In genomic region chr5:113830292-113830643, GRCm38 (mm10) we compare ENCODE assay signal across 8 mouse cellular contexts. TPM values are rescaled to one million over a fixed set of nuclear protein-coding genes. Genes with fewer than 3 reads are reported as not detected.
A peak's percentile ranks its signal among the peaks of the same experiment; 100 is the strongest.
DNase-seq lines count a peak whose midpoint lies in the region; ATAC-seq lines count a peak whose summit lies in the region.

No protein-coding gene starts in this region.

- 31% methylated on average over 10 of the region's 10 CpGs for WGBS in heart, embryonic 11.5 days (ENCODE audit: insufficient replicate concordance)
- WGBS in liver, embryonic 15.5 days (ENCODE audit: insufficient replicate concordance) = 7% methylated on average over 10 of the region's 10 CpGs
- WGBS in midbrain, embryonic 14.5 days = 81% methylated on average over 10 of the region's 10 CpGs

- H3K9ac ChIP-seq in heart, embryonic 11.5 days (ENCODE audit: low read depth, low read length) = no peak overlapping the region
- H3K9ac ChIP-seq in liver, embryonic 15.5 days = no peak overlapping the region
- no peak overlapping the region for H3K9ac ChIP-seq in midbrain, embryonic 14.5 days (replicated peaks; ENCODE audit: low read length)

- no peak overlapping the region for H3K4me2 ChIP-seq in heart, embryonic 11.5 days
- H3K4me2 ChIP-seq in liver, embryonic 15.5 days = peak overlapping the region; percentile 59
- no peak overlapping the region for H3K4me2 ChIP-seq in midbrain, embryonic 14.5 days (ENCODE audit: low read length)

- no peaks in the 10 kb centered on the region for H3K9me3 ChIP-seq in heart, embryonic 11.5 days (replicated peaks; ENCODE audit: control insufficient read depth, low read length)
- H3K9me3 ChIP-seq in liver, embryonic 15.5 days (replicated peaks) = no peaks in the 10 kb centered on the region
- H3K9me3 ChIP-seq in midbrain, embryonic 14.5 days (ENCODE audit: control insufficient read depth, low read length) = no peaks in the 10 kb centered on the region

- ATAC-seq in heart, embryonic 11.5 days (replicated peaks; ENCODE audit: insufficient number of reproducible peaks, low FRiP score, low TSS enrichment) = no peak
- peak; percentile 50 for ATAC-seq in liver, embryonic 15.5 days (ENCODE audit: insufficient read depth)
- ATAC-seq in midbrain, embryonic 14.5 days (ENCODE audit: low FRiP score, low TSS enrichment) = no peak

- H3K36me3 ChIP-seq in heart, embryonic 11.5 days (ENCODE audit: control insufficient read depth, insufficient read depth, low read length) = no peaks in the 10 kb centered on the region
- H3K36me3 ChIP-seq in liver, embryonic 15.5 days (replicated peaks) = no peaks in the 10 kb centered on the region
- H3K36me3 ChIP-seq in midbrain, embryonic 14.5 days (ENCODE audit: control insufficient read depth, insufficient read depth, low read length) = no peaks in the 10 kb centered on the region

- no peaks in the 10 kb centered on the region for H3K4me1 ChIP-seq in heart, embryonic 11.5 days (ENCODE audit: control insufficient read depth, insufficient read depth, low read length)
- H3K4me1 ChIP-seq in liver, embryonic 15.5 days (replicated peaks) = peaks cover 32% of the 10 kb centered on the region
- no peaks in the 10 kb centered on the region for H3K4me1 ChIP-seq in midbrain, embryonic 14.5 days (ENCODE audit: control insufficient read depth, insufficient read depth, low read length)

- no peak overlapping the region for H3K27ac ChIP-seq in heart, embryonic 11.5 days (ENCODE audit: low read depth, low read length)
- H3K27ac ChIP-seq in liver, embryonic 15.5 days (replicated peaks) = peak overlapping the region; percentile 66
- H3K27ac ChIP-seq in midbrain, embryonic 14.5 days (replicated peaks; ENCODE audit: low read depth, low read length) = no peak overlapping the region

- H3K27me3 ChIP-seq in heart, embryonic 11.5 days (ENCODE audit: control insufficient read depth, insufficient read depth, low read length) = peaks cover under 1% of the 10 kb centered on the region; the same call in 1 of the 2 replicates
- no peaks in the 10 kb centered on the region for H3K27me3 ChIP-seq in liver, embryonic 15.5 days
- no peaks in the 10 kb centered on the region for H3K27me3 ChIP-seq in midbrain, embryonic 14.5 days (ENCODE audit: control insufficient read depth, insufficient read depth, low read length)

- H3K4me3 ChIP-seq in heart, embryonic 11.5 days (ENCODE audit: low read depth, low read length) = no peak overlapping the region
- H3K4me3 ChIP-seq in liver, embryonic 15.5 days (replicated peaks) = peak overlapping the region; percentile 43
- H3K4me3 ChIP-seq in midbrain, embryonic 14.5 days (replicated peaks; ENCODE audit: low read depth, low read length) = no peak overlapping the region

- DNase-seq in heart, adult 9 months (ENCODE audit: low spot score in 2 of 2) = peak; percentile 32 to 48
- DNase-seq in c-Kit-positive CD71-negative TER-119-negative erythroid progenitor cells, embryonic 14.5 days (ENCODE audit: low read depth) = peak; percentile 82
- peak; percentile 66 to 90 for DNase-seq in spleen, postnatal 10 days (ENCODE audit: low spot score in 2 of 2)
- DNase-seq in midbrain, embryonic 14.5 days = no peak
- DNase-seq in kidney, adult 18-20 months = no peak
- DNase-seq in cerebellum, adult 9-11 months = no peak

RNA-seq across cellular contexts. Expression of gene Selplg, which starts 2.2 kb away (rescaled TPM):
- polyA plus RNA-seq in heart, embryonic 11.5 days (2014; fragmentation: Nextera tagmentation; extraction: Ambion mirVana) = 0.97 and 1.5 TPM in 2 replicates
- 13.2 and 15.3 TPM in 2 replicates for polyA plus RNA-seq in liver, embryonic 15.5 days (2015; fragmentation: Nextera tagmentation; extraction: Ambion mirVana)
- polyA plus RNA-seq in midbrain, embryonic 14.5 days (2014; fragmentation: Nextera tagmentation; extraction: Ambion mirVana) = 1.1 and 2.6 TPM in 2 replicates

RNA-seq across cellular contexts. Expression of gene Tmem119, which starts 30.0 kb away (rescaled TPM):
- 11.7 and 12.3 TPM in 2 replicates for polyA plus RNA-seq in heart, embryonic 11.5 days (2014; fragmentation: Nextera tagmentation; extraction: Ambion mirVana)
- polyA plus RNA-seq in liver, embryonic 15.5 days (2015; fragmentation: Nextera tagmentation; extraction: Ambion mirVana) = 4.0 and 4.2 TPM in 2 replicates
- polyA plus RNA-seq in midbrain, embryonic 14.5 days (2014; fragmentation: Nextera tagmentation; extraction: Ambion mirVana) = 1.00 and 3.2 TPM in 2 replicates

RNA-seq across cellular contexts. Expression of gene Iscu, which starts 57.7 kb away (rescaled TPM):
- polyA plus RNA-seq in heart, embryonic 11.5 days (2014; fragmentation: Nextera tagmentation; extraction: Ambion mirVana) = 104 and 106 TPM in 2 replicates
- 79.1 and 85.3 TPM in 2 replicates for polyA plus RNA-seq in liver, embryonic 15.5 days (2015; fragmentation: Nextera tagmentation; extraction: Ambion mirVana)
- 87.6 and 92.2 TPM in 2 replicates for polyA plus RNA-seq in midbrain, embryonic 14.5 days (2014; fragmentation: Nextera tagmentation; extraction: Ambion mirVana)

RNA-seq across cellular contexts. Expression of gene Sart3, which starts 58.0 kb away (rescaled TPM):
- 31.6 and 35.3 TPM in 2 replicates for polyA plus RNA-seq in heart, embryonic 11.5 days (2014; fragmentation: Nextera tagmentation; extraction: Ambion mirVana)
- polyA plus RNA-seq in liver, embryonic 15.5 days (2015; fragmentation: Nextera tagmentation; extraction: Ambion mirVana) = 17.5 and 20.7 TPM in 2 replicates
- 36.4 and 40.1 TPM in 2 replicates for polyA plus RNA-seq in midbrain, embryonic 14.5 days (2014; fragmentation: Nextera tagmentation; extraction: Ambion mirVana)

Comparison
In these comparisons a context has a peak if more than half of its experiments do, and no peak if none do; other contexts are left out.
1. DNase-seq: peak in heart, adult 9 months (2 of 2), c-Kit-positive CD71-negative TER-119-negative erythroid progenitor cells, embryonic 14.5 days (single experiment) and spleen, postnatal 10 days (2 of 2); none in midbrain, embryonic 14.5 days (single experiment), kidney, adult 18-20 months (single experiment) and cerebellum, adult 9-11 months (single experiment).